Mouse (Mus musculus): ENCODE measurements around the gene Ddx20. TPM values are rescaled to one million over a fixed set of nuclear protein-coding genes. Genes with fewer than 3 reads are reported as not detected.
A peak's percentile ranks its signal among the peaks of the same experiment; 100 is the strongest.

Ddx20 gene
- polyA plus RNA-seq (2015; fragmentation: Nextera tagmentation; extraction: Ambion mirVana), result 39.4 and 40.3 TPM in 2 replicates

DNA sequence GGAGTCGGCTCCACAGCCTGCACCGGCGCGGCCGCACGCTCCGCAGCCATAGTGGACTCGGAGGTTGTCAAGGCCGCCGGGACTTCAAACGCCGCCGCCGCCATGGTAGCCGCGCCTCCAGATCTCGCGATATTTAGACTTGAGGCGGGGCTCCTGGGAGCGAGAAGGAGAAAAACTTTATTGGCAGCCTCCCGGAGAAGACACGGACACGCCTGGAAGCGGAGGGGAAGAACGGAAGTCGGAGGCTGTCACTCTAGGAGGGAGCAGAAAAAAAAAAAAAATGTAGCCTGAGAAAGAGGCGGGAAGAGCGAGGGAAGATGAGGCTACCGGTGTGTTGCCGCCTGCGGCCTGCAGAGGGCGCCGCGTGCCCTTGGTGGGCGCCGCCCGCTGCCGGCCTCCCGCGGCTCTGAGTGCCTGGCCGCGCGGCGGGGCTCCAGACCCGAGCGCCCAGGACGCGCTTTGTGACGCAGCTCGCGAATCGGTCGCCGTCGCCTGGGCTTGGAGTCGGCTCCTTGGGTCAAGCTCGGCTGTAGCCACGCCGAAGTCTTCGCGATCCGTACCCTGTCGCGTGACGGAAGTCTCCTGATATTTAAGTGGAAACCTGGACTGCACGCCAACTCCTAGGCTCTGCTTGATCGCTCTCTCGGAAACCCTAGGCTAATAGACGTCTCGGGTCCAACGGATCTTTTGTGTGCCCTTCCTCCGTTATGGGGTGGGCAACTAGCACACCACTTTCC is at the start of gene Ddx20:
Ddx20 (minus strand) TSS at position 251 of the 737 bp plus-strand sequence.
- under 1% methylated on average over 72 of the region's 72 CpGs for WGBS
- Histone ChIP-seq H3K4me1 (peaks cover 7% of the 10 kb centered on the region), H3K27ac (peak within 1 kb of the TSS; percentile 80)

DNA sequence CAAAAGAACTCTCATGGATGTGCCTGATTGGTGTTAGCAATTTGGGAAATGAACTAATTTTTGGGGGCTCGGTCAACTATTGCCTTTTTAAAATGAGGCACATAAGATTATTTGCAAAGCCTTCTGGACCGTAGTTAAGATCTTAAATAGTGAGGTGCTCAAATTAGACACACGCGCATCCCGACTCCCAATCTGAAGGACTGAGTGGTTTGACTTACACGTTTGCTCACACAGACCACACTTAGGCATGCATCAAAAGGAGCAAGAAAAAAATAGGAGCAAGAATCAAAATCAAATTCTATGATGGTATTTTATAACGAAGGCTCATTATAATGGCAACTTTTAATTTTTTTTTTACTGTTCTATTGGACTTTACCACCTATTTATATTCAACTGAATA is 49.7 kb upstream of the Ddx20 start:
- Histone ChIP-seq H3K27ac (no peak overlapping the region), H3K27me3 (no peaks in the 10 kb centered on the region), H3K4me1 (no peaks in the 10 kb centered on the region), H3K9me3 (no peaks in the 10 kb centered on the region), H3K9ac (no peak overlapping the region), H3K4me3 (no peak overlapping the region), H3K4me2 (no peak overlapping the region), H3K36me3 (peaks cover 25% of the 10 kb centered on the region)
- WGBS, result 93% methylated on average over 7 of the region's 7 CpGs
- no peak for ATAC-seq (ENCODE audit: insufficient number of reproducible peaks, insufficient read depth, low FRiP score, low TSS enrichment, low read depth)

More for the DNA sequence above, at the start of gene Ddx20:
- ATAC-seq (ENCODE audit: insufficient number of reproducible peaks, insufficient read depth, low FRiP score, low TSS enrichment, low read depth), result peak; percentile 95
- Histone ChIP-seq H3K4me2 (peak within 1 kb of the TSS; percentile 68), H3K36me3 (peaks cover 23% of the 10 kb centered on the region), H3K9me3 (no peaks in the 10 kb centered on the region), H3K27me3 (no peaks in the 10 kb centered on the region), H3K9ac (peak within 1 kb of the TSS; percentile 95), H3K4me3 (peak within 1 kb of the TSS; percentile 96)

DNA sequence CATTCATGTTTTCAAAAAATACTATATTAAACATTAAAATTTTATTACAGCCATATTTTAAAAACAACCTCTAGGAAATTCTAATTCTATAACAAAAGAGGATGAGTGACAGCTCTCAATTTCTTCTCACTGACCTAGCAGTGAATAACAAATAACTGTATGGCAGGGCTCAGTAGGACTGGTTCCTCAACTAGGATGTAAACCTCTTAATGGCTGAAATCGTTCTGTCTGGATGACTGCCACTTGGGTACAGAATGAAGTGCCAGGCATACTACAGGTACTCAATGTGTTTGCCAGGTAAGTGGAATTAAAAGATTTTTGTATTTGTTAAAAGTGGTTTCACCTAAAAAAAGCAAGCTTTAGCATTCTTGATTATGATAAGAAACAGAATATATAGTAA is 48.8 kb upstream of the Ddx20 start:
- Histone ChIP-seq H3K36me3 (peaks cover 30% of the 10 kb centered on the region), H3K9ac (no peak overlapping the region), H3K4me2 (no peak overlapping the region), H3K4me1 (no peaks in the 10 kb centered on the region), H3K27ac (no peak overlapping the region), H3K9me3 (no peaks in the 10 kb centered on the region), H3K27me3 (no peaks in the 10 kb centered on the region), H3K4me3 (no peak overlapping the region)
- WGBS, result 82% methylated on average over 1 of the region's 1 CpGs
- ATAC-seq (ENCODE audit: insufficient number of reproducible peaks, insufficient read depth, low FRiP score, low TSS enrichment, low read depth), result no peak

DNA sequence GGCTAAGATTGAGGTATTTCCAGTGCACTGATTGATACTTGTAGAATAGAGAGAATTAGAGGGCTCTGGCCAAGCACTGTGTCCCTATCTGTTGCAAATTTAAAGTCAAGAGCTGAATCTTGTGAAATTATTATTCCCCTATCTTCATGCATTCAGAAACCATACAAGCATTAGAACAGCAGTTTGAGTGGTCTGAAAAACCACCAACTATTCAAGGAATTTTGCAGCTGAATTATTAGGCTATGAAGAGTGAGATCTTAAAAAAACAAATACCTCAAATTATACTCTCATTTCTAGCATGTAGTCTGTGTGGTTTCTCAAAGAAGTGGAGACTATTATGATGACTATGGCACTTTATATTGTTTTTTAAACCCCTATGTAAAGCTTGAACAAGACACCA is 47.9 kb upstream of the Ddx20 start:
- no peak for ATAC-seq (ENCODE audit: insufficient number of reproducible peaks, insufficient read depth, low FRiP score, low TSS enrichment, low read depth)
- no peak overlapping the region for H3K27ac ChIP-seq
- no peak overlapping the region for H3K9ac ChIP-seq
- H3K4me1 ChIP-seq, result no peaks in the 10 kb centered on the region
- H3K36me3 ChIP-seq, result peaks cover 39% of the 10 kb centered on the region
- no peak overlapping the region for H3K4me3 ChIP-seq
- H3K4me2 ChIP-seq, result no peak overlapping the region
- H3K9me3 ChIP-seq, result no peaks in the 10 kb centered on the region
- no peaks in the 10 kb centered on the region for H3K27me3 ChIP-seq

DNA sequence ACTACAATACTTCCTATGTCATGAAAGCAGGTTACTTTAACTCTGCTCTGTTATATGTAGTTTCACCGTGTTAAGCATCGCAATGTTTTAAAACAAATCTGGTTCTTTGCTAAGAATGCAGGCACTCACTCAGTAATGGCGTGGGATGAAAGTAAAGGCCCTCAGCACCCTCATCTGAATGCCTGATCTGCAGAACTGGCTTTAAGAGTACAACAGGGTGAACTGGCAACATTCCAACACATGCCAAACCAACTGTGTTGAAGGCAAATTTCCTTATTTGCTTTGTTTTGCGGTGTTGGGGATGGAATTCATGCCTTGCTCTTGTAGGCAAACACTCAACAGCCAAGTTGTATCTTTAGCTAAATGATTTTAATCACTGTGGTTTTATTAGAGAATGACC is 46.2 kb upstream of the Ddx20 start:
- no peaks in the 10 kb centered on the region for H3K9me3 ChIP-seq
- peaks cover 38% of the 10 kb centered on the region for H3K36me3 ChIP-seq
- ATAC-seq (ENCODE audit: insufficient number of reproducible peaks, insufficient read depth, low FRiP score, low TSS enrichment, low read depth), result no peak
- WGBS, result 89% methylated on average over 4 of the region's 4 CpGs
- no peaks in the 10 kb centered on the region for H3K27me3 ChIP-seq
- H3K4me2 ChIP-seq, result no peak overlapping the region
- H3K4me1 ChIP-seq, result no peaks in the 10 kb centered on the region
- H3K4me3 ChIP-seq, result no peak overlapping the region
- H3K9ac ChIP-seq, result no peak overlapping the region
- no peak overlapping the region for H3K27ac ChIP-seq

DNA sequence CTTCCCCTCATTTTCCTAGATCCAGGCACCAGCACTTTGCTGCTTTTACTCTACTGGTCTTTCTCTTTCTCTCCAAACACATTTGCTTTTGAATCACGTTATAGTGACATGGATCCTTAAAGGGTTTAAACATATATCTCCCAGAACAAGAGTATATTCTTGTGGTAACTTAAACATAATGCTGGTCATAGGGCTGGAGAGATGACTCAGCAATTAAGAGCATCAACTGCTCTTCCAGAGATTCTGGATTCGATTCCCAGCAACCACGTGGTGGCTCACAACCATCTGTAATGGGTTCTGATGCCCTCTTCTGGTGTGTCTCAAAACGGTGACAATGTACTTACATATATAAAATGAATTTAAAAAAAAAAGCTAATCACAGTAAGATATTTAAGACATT is 45.0 kb upstream of the Ddx20 start:
- Histone ChIP-seq H3K36me3 (peaks cover 34% of the 10 kb centered on the region), H3K9me3 (no peaks in the 10 kb centered on the region), H3K4me3 (no peak overlapping the region), H3K4me2 (no peak overlapping the region), H3K27ac (no peak overlapping the region), H3K27me3 (no peaks in the 10 kb centered on the region), H3K9ac (no peak overlapping the region), H3K4me1 (no peaks in the 10 kb centered on the region)
- 93% methylated on average over 4 of the region's 4 CpGs for WGBS
- no peak for ATAC-seq (ENCODE audit: insufficient number of reproducible peaks, insufficient read depth, low FRiP score, low TSS enrichment, low read depth)

DNA sequence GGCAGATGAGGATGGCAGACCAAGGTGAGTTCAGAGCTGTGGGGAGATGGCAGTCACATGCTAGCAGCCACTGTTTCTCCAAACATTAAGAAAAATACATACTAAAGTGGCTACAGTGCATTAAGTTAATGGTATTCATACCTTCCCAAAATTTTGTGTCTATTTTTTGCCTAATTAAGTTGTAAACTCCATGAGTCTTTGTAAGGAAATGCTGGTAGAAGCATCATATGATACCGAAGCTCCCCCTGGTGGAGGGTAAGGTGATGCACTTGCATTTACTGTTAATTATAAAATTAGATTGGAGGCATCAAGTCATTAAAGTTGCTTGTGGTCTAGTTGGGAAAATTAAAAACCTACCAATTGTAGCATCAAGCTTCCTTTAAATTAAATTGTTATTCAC is 38.7 kb upstream of the Ddx20 start:
- Histone ChIP-seq H3K4me3 (no peak overlapping the region), H3K4me1 (no peaks in the 10 kb centered on the region)

DNA sequence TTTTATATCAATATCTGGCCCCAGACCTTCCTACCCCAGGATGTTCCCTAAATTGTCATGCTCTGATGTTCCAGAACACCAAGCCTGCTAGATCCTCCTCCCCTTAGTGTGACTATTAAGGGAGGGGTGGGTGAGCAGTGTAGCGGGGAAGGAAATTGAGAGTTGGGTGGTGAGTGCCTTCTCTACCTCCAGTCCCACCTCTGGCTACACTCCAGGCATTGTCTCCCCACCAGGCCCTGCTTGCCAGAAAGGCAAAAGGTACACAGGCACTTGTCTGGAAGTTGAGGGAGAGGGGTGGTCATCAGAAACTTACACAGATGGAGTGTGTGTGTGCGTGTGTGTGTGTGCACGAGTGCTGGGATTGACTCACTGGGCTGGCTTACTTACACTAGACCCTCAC is 35.1 kb upstream of the Ddx20 start:
- Histone ChIP-seq H3K9ac (no peak overlapping the region), H3K4me3 (no peak overlapping the region), H3K36me3 (peaks cover 1% of the 10 kb centered on the region; the same call in 1 of the 2 replicates), H3K27ac (no peak overlapping the region), H3K4me2 (no peak overlapping the region), H3K9me3 (no peaks in the 10 kb centered on the region), H3K4me1 (peaks cover 16% of the 10 kb centered on the region; the same call in 1 of the 2 replicates), H3K27me3 (no peaks in the 10 kb centered on the region)
- no peak for ATAC-seq (ENCODE audit: insufficient number of reproducible peaks, insufficient read depth, low FRiP score, low TSS enrichment, low read depth)
- 90% methylated on average over 3 of the region's 3 CpGs for WGBS

More for the DNA sequence above, 38.7 kb upstream of the Ddx20 start:
- Histone ChIP-seq H3K27ac (no peak overlapping the region), H3K4me2 (no peak overlapping the region), H3K9ac (no peak overlapping the region), H3K9me3 (no peaks in the 10 kb centered on the region), H3K27me3 (no peaks in the 10 kb centered on the region), H3K36me3 (peaks cover 11% of the 10 kb centered on the region)
- no peak for ATAC-seq (ENCODE audit: insufficient number of reproducible peaks, insufficient read depth, low FRiP score, low TSS enrichment, low read depth)
- 2% methylated on average over 1 of the region's 1 CpGs for WGBS

DNA sequence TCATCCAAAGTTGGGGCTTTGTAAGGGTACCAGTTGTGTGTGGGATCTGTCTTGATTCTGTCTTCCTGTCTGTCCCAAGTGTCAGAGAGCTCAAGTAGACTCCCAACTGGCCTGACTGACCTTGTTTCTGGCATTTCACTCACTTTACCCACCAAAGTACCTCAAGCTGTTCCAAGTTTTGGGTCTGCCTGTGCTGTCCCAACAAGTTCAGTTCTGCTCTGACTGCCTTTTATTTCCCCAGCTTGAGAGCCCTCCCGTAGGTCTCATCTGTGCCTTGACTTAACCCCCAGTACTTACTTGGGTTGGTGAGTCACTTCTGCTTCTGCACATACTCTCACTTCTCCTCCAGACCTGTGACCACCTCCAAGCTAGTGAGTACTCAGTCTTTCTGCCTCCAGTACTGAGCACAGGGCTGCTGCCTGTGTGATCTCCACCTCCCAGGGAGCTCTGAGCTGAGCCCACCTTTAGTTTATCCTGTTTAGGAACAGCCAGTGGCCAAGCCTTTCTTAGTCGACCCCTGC is 34.4 kb upstream of the Ddx20 start:
- no peak for ATAC-seq (ENCODE audit: insufficient number of reproducible peaks, insufficient read depth, low FRiP score, low TSS enrichment, low read depth)
- WGBS, result 71% methylated on average over 2 of the region's 2 CpGs
- H3K4me1 ChIP-seq, result peaks cover 16% of the 10 kb centered on the region; the same call in 1 of the 2 replicates

DNA sequence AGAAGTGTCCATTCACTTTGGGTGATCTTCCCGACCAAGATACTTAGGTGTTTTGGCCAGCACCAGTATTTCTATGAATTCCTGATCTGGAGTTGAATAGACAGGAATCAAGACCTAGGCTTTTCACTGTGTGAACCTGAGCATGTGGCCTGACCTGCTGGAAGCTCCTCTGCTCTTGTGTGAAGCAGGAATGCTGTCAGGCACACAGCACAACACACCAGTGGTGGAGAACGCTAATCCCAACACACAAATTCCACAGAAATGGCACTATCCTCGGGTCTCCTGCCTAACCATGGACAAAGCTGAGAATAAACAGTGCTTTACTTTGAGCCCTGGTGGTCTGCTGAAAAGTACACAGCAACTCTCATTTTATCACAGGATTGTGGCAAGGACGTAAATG is 33.1 kb upstream of the Ddx20 start:
- 74% methylated on average over 4 of the region's 4 CpGs for WGBS

More for the DNA sequence above, 34.4 kb upstream of the Ddx20 start:
- Histone ChIP-seq H3K27ac (no peak overlapping the region), H3K36me3 (no peaks in the 10 kb centered on the region), H3K27me3 (no peaks in the 10 kb centered on the region), H3K9ac (no peak overlapping the region), H3K4me2 (no peak overlapping the region), H3K4me3 (no peak overlapping the region), H3K9me3 (no peaks in the 10 kb centered on the region)

DNA sequence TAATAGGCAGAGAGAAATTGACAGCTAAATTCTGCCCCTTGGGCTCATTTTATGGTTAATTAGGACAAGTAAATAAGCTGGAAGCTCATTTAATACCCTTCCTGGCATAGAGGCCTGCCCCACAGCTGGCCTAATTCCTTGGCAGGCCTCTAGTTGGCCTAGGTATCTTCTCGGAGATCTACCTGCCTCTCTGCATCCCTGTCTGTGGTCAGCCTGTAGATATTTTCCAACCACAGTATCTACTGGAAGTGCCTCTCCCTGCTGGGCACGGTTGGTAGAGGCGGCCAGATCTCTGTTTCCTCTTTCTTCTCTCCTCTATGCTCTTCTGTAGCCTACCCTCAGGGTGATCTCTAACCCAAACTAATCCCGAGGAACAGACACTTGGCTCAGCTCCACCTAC is 32.6 kb upstream of the Ddx20 start:
- Histone ChIP-seq H3K27me3 (no peaks in the 10 kb centered on the region), H3K27ac (no peak overlapping the region), H3K36me3 (no peaks in the 10 kb centered on the region), H3K9ac (no peak overlapping the region), H3K4me1 (peaks cover 16% of the 10 kb centered on the region; the same call in 1 of the 2 replicates), H3K4me2 (no peak overlapping the region), H3K9me3 (no peaks in the 10 kb centered on the region), H3K4me3 (no peak overlapping the region)
- ATAC-seq (ENCODE audit: insufficient number of reproducible peaks, insufficient read depth, low FRiP score, low TSS enrichment, low read depth), result no peak
- 56% methylated on average over 4 of the region's 4 CpGs for WGBS

More for the DNA sequence above, 33.1 kb upstream of the Ddx20 start:
- Histone ChIP-seq H3K27ac (no peak overlapping the region), H3K4me3 (no peak overlapping the region), H3K36me3 (no peaks in the 10 kb centered on the region), H3K4me1 (peaks cover 16% of the 10 kb centered on the region; the same call in 1 of the 2 replicates), H3K9ac (no peak overlapping the region), H3K27me3 (no peaks in the 10 kb centered on the region), H3K4me2 (no peak overlapping the region), H3K9me3 (no peaks in the 10 kb centered on the region)
- ATAC-seq (ENCODE audit: insufficient number of reproducible peaks, insufficient read depth, low FRiP score, low TSS enrichment, low read depth), result no peak

DNA sequence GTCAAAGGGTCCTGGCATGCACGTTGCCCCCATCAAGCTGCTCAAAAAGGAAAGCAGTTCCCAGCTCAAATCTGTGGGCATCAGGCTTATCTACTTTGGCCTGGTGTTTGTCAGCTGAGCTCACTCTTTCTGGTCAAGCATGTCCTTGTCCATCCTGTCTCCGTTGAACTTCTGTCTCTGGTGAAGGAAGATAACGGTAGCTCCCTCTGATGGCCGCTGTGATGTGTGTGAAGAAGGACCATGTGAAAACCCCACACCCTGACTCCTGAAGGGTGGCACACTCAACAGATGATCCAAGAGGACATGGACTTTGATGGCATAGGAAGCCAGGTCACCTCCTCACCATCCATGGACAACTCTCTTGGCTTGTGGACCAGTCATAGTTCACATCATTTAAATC is 31.4 kb upstream of the Ddx20 start:
- WGBS, result 39% methylated on average over 4 of the region's 4 CpGs
- no peak overlapping the region for H3K9ac ChIP-seq
- no peak overlapping the region for H3K4me3 ChIP-seq
- no peaks in the 10 kb centered on the region for H3K36me3 ChIP-seq
- H3K4me2 ChIP-seq, result no peak overlapping the region
- no peaks in the 10 kb centered on the region for H3K9me3 ChIP-seq
- ATAC-seq (ENCODE audit: insufficient number of reproducible peaks, insufficient read depth, low FRiP score, low TSS enrichment, low read depth), result no peak
- peaks cover 25% of the 10 kb centered on the region for H3K4me1 ChIP-seq
- H3K27ac ChIP-seq, result no peak overlapping the region
- H3K27me3 ChIP-seq, result no peaks in the 10 kb centered on the region
